Mouse (Mus musculus) heart, adult 2 months (tissue): ENCODE measurements around the gene Smok3a. TPM values are rescaled to one million over a fixed set of nuclear protein-coding genes. Genes with fewer than 3 reads are reported as not detected.

ENCODE experiments used
- DNase-seq, 2 experiments: peaks; one replicate each; pipeline ENCODE4 v3.0.0; 2021
- H3K27ac ChIP-seq: fragments of 200-600 bp; 2 replicates; pipeline ENCODE4 v1.8.1; 2022
- H3K27me3 ChIP-seq: fragments of 200-500 bp; 2 replicates; pipeline ENCODE4 v1.6.1; 2012; ENCODE audit warnings: mild to moderate bottlenecking, low read length, inconsistent platforms, mixed read lengths; ENCODE audit not compliant: control insufficient read depth, insufficient read depth
- H3K36me3 ChIP-seq: fragments of 200-500 bp; 2 replicates; pipeline ENCODE4 v1.6.1; 2012; ENCODE audit warnings: low read length, inconsistent platforms; ENCODE audit not compliant: control insufficient read depth, insufficient read depth
- H3K4me1 ChIP-seq: fragments of 200-500 bp; 2 replicates; pipeline ENCODE4 v1.6.1; 2011; ENCODE audit warnings: low read length; ENCODE audit not compliant: control insufficient read depth, insufficient read depth
- H3K4me3 ChIP-seq: fragments of 200-600 bp; 2 replicates; pipeline ENCODE4 v1.8.1; 2022
- H3K79me2 ChIP-seq: fragments of 200-500 bp; replicated peaks from 2 replicates; pipeline ENCODE4 v1.6.1; 2012; ENCODE audit warnings: mild to moderate bottlenecking, inconsistent platforms, low read length, moderate library complexity, mixed read lengths; ENCODE audit not compliant: control insufficient read depth, insufficient read depth
- H3K9ac ChIP-seq: fragments of 200-500 bp; 2 replicates; pipeline ENCODE4 v1.6.1; 2012; ENCODE audit warnings: low read depth, mild to moderate bottlenecking, control low read depth, inconsistent platforms, low read length, mixed read lengths
- CTCF ChIP-seq: fragments of 200-600 bp; IDR thresholded peaks from 2 replicates; pipeline ENCODE4 v1.8.1; 2022; ENCODE audit warnings: antibody characterized with exemption, mild to moderate bottlenecking, moderate library complexity
- EP300 ChIP-seq: fragments of 200-500 bp; IDR thresholded peaks from 2 replicates; pipeline ENCODE4 v1.6.1; 2011; ENCODE audit warnings: low read depth, low read length, control low read depth; ENCODE audit not compliant: insufficient read depth
- POLR2A ChIP-seq: fragments of 200-500 bp; IDR thresholded peaks from 2 replicates; pipeline ENCODE4 v1.6.1; 2011; ENCODE audit warnings: mild to moderate bottlenecking, low read depth, low read length, control low read depth; ENCODE audit not compliant: insufficient read depth
- WGBS: fragments of 180-500 bp; shearing (Covaris S2); methylation state at CpG from one replicate; pipeline ENCODE4 v1.1.7; 2018; 5-methylcytosine and 5-hydroxymethylcytosine counted together
- intact Hi-C: fragments of 180-260 bp; cut with DNase I; formaldehyde crosslinking; loops from one replicate; pipeline ENCODE4 v1.15.1; 2025
- polyA plus RNA-seq: library from polyadenylated mRNA; depleted of rRNA; stranded (reverse); fragments of >200 nt; gene quantifications from 2 replicates; pipeline ENCODE4 v1.2.3, GENCODE M21; 2012
- total RNA-seq, 2 experiments: library from RNA; stranded (reverse); gene quantifications; 2 replicates each; pipeline ENCODE4 v1.2.3; 2021

The Smok3a gene
- total and polyA plus RNA-seq, 3 experiments = not detected

GRCm38 (mm10) chr5:138073803-138074202, 52.7 kb downstream of the Smok3a start:
- H3K79me2 ChIP-seq = no peaks in the 10 kb centered on the region
- H3K4me3 ChIP-seq = no peak overlapping the region
- 82% methylated on average over 4 of the region's 4 CpGs for WGBS
- H3K36me3 ChIP-seq = no peaks in the 10 kb centered on the region
- no peak overlapping the region for H3K9ac ChIP-seq
- H3K4me1 ChIP-seq = no peaks in the 10 kb centered on the region
- no peaks in the 10 kb centered on the region for H3K27me3 ChIP-seq
- intact Hi-C loops = no loop called here
- no peak for TF ChIP-seq EP300
- no peak for TF ChIP-seq POLR2A
- H3K27ac ChIP-seq = no peak overlapping the region
- DNase-seq = no peak

- TF ChIP-seq POLR2A = no peak
- no peak overlapping the region for H3K9ac ChIP-seq
- H3K36me3 ChIP-seq = no peaks in the 10 kb centered on the region
- 54% methylated on average over 3 of the region's 3 CpGs for WGBS
- intact Hi-C loops = no loop called here
- H3K27ac ChIP-seq = no peak overlapping the region
- no peaks in the 10 kb centered on the region for H3K27me3 ChIP-seq
- no peak for DNase-seq
- H3K4me1 ChIP-seq = no peaks in the 10 kb centered on the region
- H3K4me3 ChIP-seq = no peak overlapping the region
- no peaks in the 10 kb centered on the region for H3K79me2 ChIP-seq
Observed at GRCm38 (mm10) chr5:138075684-138076083, 54.6 kb downstream of the Smok3a start.

- Histone ChIP-seq H3K79me2 (no peaks in the 10 kb centered on the region), H3K4me3 (no peak overlapping the region), H3K36me3 (no peaks in the 10 kb centered on the region), H3K27me3 (no peaks in the 10 kb centered on the region), H3K9ac (no peak overlapping the region), H3K4me1 (no peaks in the 10 kb centered on the region), H3K27ac (no peak overlapping the region)
- DNase-seq = no peak
- intact Hi-C loops = no loop called here
- TF ChIP-seq POLR2A (no peak), CTCF (no peak), EP300 (no peak)
- WGBS = 62% methylated on average over 2 of the region's 2 CpGs
Observed at GRCm38 (mm10) chr5:138076148-138076547, 55.1 kb downstream of the Smok3a start.

- Histone ChIP-seq H3K9ac (no peak overlapping the region), H3K27me3 (no peaks in the 10 kb centered on the region), H3K79me2 (no peaks in the 10 kb centered on the region; the same call in none of the 2 replicates), H3K4me3 (no peak overlapping the region), H3K4me1 (0 out of 2 replicates have a peak, but pooled peaks cover 1% of the 10 kb centered on the region), H3K36me3 (no peaks in the 10 kb centered on the region), H3K27ac (no peak overlapping the region)
- intact Hi-C loops = no loop called here
- no peak for DNase-seq
- 77% methylated on average over 5 of the region's 5 CpGs for WGBS
- TF ChIP-seq POLR2A = no peak
- TF ChIP-seq CTCF = no peak
Observed at GRCm38 (mm10) chr5:138080456-138080855, 59.4 kb downstream of the Smok3a start.

- intact Hi-C loops = no loop called here
- H3K27ac ChIP-seq = no peak overlapping the region
- peaks cover 1% of the 10 kb centered on the region for H3K79me2 ChIP-seq
- H3K36me3 ChIP-seq = peaks cover 2% of the 10 kb centered on the region
- no peaks in the 10 kb centered on the region for H3K27me3 ChIP-seq
- H3K4me3 ChIP-seq = no peak overlapping the region
- TF ChIP-seq CTCF = no peak
- no peak for TF ChIP-seq POLR2A
- TF ChIP-seq EP300 = no peak
- H3K9ac ChIP-seq = no peak overlapping the region
- peaks cover 4% of the 10 kb centered on the region for H3K4me1 ChIP-seq
- WGBS = 83% methylated on average over 9 of the region's 9 CpGs
- no peak for DNase-seq
Observed at GRCm38 (mm10) chr5:138081446-138081845, 60.4 kb downstream of the Smok3a start.

- intact Hi-C loops = no loop called here
- Histone ChIP-seq H3K79me2 (peaks cover 1% of the 10 kb centered on the region), H3K4me1 (peaks cover 5% of the 10 kb centered on the region), H3K27me3 (no peaks in the 10 kb centered on the region), H3K9ac (no peak overlapping the region), H3K4me3 (no peak overlapping the region), H3K27ac (no peak overlapping the region), H3K36me3 (peaks cover 14% of the 10 kb centered on the region)
- DNase-seq = no peak
- 59% methylated on average over 2 of the region's 2 CpGs for WGBS
- no peak for TF ChIP-seq EP300
- TF ChIP-seq CTCF = no peak
- no peak for TF ChIP-seq POLR2A
Observed at GRCm38 (mm10) chr5:138083318-138083900, 62.3 kb downstream of the Smok3a start.
